Mouse (Mus musculus) midbrain, embryonic 15.5 days (tissue): Measurements from ENCODE around the gene Dnah8. TPM values are rescaled to one million over a fixed set of nuclear protein-coding genes. Genes with fewer than 3 reads are reported as not detected.

Experiments used
- ATAC-seq: fragments of 200-750 bp; cut with Nextera tagmentation; replicated peaks from 2 replicates; pipeline ENCODE4 v1.8.0; 2017; ENCODE audit warnings: moderate TSS enrichment
- H3K27ac ChIP-seq: fragments of 300-500 bp; sonication (generic); 2 replicates; pipeline ENCODE4 v1.5.1; 2015; ENCODE audit warnings: mild to moderate bottlenecking, inconsistent platforms
- H3K27me3 ChIP-seq: fragments of 300-500 bp; sonication (generic); replicated peaks from 2 replicates; pipeline ENCODE4 v1.6.1; 2015; ENCODE audit warnings: inconsistent platforms
- H3K36me3 ChIP-seq: fragments of 300-500 bp; sonication (generic); replicated peaks from 2 replicates; pipeline ENCODE4 v1.6.1; 2015; ENCODE audit warnings: inconsistent platforms
- H3K4me1 ChIP-seq: fragments of 300-500 bp; sonication (generic); 2 replicates; pipeline ENCODE4 v1.6.1; 2015; ENCODE audit warnings: inconsistent platforms
- H3K4me2 ChIP-seq: fragments of 300-500 bp; sonication (generic); 2 replicates; pipeline ENCODE4 v1.6.1; 2015; ENCODE audit warnings: inconsistent platforms, mild to moderate bottlenecking, moderate library complexity
- H3K4me3 ChIP-seq: fragments of 300-500 bp; sonication (generic); 2 replicates; pipeline ENCODE4 v1.5.1; 2015; ENCODE audit warnings: mild to moderate bottlenecking, inconsistent platforms
- H3K9ac ChIP-seq: fragments of 300-500 bp; sonication (generic); 2 replicates; pipeline ENCODE4 v1.6.1; 2015; ENCODE audit warnings: mild to moderate bottlenecking, inconsistent platforms
- H3K9me3 ChIP-seq: fragments of 300-500 bp; sonication (generic); 2 replicates; pipeline ENCODE4 v1.6.1; 2016; ENCODE audit warnings: inconsistent platforms
- WGBS: fragments of 180-500 bp; shearing (Covaris S2); methylation state at CpG from one replicate; pipeline ENCODE4 v1.1.7; 2015; ENCODE audit warnings: mixed read lengths; 5-methylcytosine and 5-hydroxymethylcytosine counted together
- polyA plus RNA-seq: library from polyadenylated mRNA; unstranded; fragments of >200 nt; fragmentation: Nextera tagmentation; extraction: Ambion mirVana; gene quantifications from 2 replicates; pipeline ENCODE4 v1.2.1, GENCODE M21; 2015

Dnah8 gene
- polyA plus RNA-seq, 1 experiment from 2014 or later, result 2.7 TPM

GRCm38 (mm10) chr17:30923566-30923965 lies 299.4 kb downstream of the Dnah8 start:
- Histone ChIP-seq H3K27me3 (no peaks in the 10 kb centered on the region), H3K36me3 (no peaks in the 10 kb centered on the region), H3K4me1 (no peaks in the 10 kb centered on the region), H3K4me3 (no peak overlapping the region), H3K9me3 (no peaks in the 10 kb centered on the region), H3K27ac (no peak overlapping the region), H3K9ac (no peak overlapping the region), H3K4me2 (no peak overlapping the region)
- ATAC-seq, result no peak
- WGBS, result 78% methylated on average over 4 of the region's 4 CpGs

Other genes with a start within 250 kb of the Dnah8 start
- gene Btbd9, start 47.9 kb upstream of the Dnah8 start, polyA plus RNA-seq, result 156 and 163 TPM in 2 replicates
- gene Glo1, start 2.5 kb downstream of the Dnah8 start, polyA plus RNA-seq, result 128 and 131 TPM in 2 replicates